Mouse (Mus musculus) embryonic facial prominence, embryonic 14.5 days (tissue): ENCODE measurements at regions not wholly inside any gene's neighbourhood (a gene's known extent, or its start where the extent isn't known, plus 50 kb on each side); places are given as distances from the start of the nearest gene placed in this dataset.

Experiments
- ATAC-seq: fragments of 200-750 bp; cut with Nextera tagmentation; 2 replicates; pipeline ENCODE4 v1.8.0; 2017; ENCODE audit warnings: low read depth, moderate number of reproducible peaks, moderate TSS enrichment
- DNase-seq: peaks from one replicate; pipeline ENCODE4 v3.0.0-alpha.2; 2015; ENCODE audit warnings: low spot score
- H3K27ac ChIP-seq: fragments of 300-500 bp; sonication (generic); replicated peaks from 2 replicates; pipeline ENCODE4 v1.5.1; 2014; ENCODE audit warnings: low read depth, mild to moderate bottlenecking, low read length, moderate library complexity
- H3K27me3 ChIP-seq: fragments of 300-500 bp; sonication (generic); replicated peaks from 2 replicates; pipeline ENCODE4 v1.6.1; 2014; ENCODE audit warnings: low read length; ENCODE audit not compliant: control insufficient read depth, insufficient read depth
- H3K36me3 ChIP-seq: fragments of 300-500 bp; sonication (generic); 2 replicates; pipeline ENCODE4 v1.6.1; 2014; ENCODE audit warnings: low read length, mixed read lengths; ENCODE audit not compliant: control insufficient read depth, insufficient read depth
- H3K4me1 ChIP-seq: fragments of 300-500 bp; sonication (generic); 2 replicates; pipeline ENCODE4 v1.6.1; 2014; ENCODE audit warnings: antibody characterized with exemption, low read length; ENCODE audit not compliant: control insufficient read depth, insufficient read depth
- H3K4me2 ChIP-seq: fragments of 300-500 bp; sonication (generic); 2 replicates; pipeline ENCODE4 v1.6.1; 2014; ENCODE audit warnings: low read depth, mild to moderate bottlenecking, low read length, moderate library complexity, mixed read lengths
- H3K4me3 ChIP-seq: fragments of 300-500 bp; sonication (generic); 2 replicates; pipeline ENCODE4 v1.5.1; 2014; ENCODE audit warnings: low read depth, mild to moderate bottlenecking, low read length
- H3K9ac ChIP-seq: fragments of 300-500 bp; sonication (generic); 2 replicates; pipeline ENCODE4 v1.6.1; 2014; ENCODE audit warnings: low read depth, mild to moderate bottlenecking, low read length, moderate library complexity, mixed read lengths
- H3K9me3 ChIP-seq: fragments of 300-500 bp; sonication (generic); 2 replicates; pipeline ENCODE4 v1.6.1; 2016; ENCODE audit warnings: low read length; ENCODE audit not compliant: control insufficient read depth
- WGBS: fragments of 180-500 bp; shearing (Covaris S2); extraction: QIAGEN DNeasy Blood & Tissue Kit; methylation state at CpG from one replicate; pipeline ENCODE4 v1.1.7; 2014; 5-methylcytosine and 5-hydroxymethylcytosine counted together

- DNase-seq (no peak), ATAC-seq (no peak)
- WGBS: 30% methylated on average over 1 of the region's 1 CpGs
- Histone ChIP-seq H3K9ac (no peak overlapping the region), H3K36me3 (no peaks in the 10 kb centered on the region), H3K27ac (no peak overlapping the region), H3K4me1 (no peaks in the 10 kb centered on the region), H3K4me3 (no peak overlapping the region), H3K27me3 (no peaks in the 10 kb centered on the region), H3K4me2 (no peak overlapping the region), H3K9me3 (no peaks in the 10 kb centered on the region)
These were observed 197.3 kb downstream of the Ibtk start for GRCm38 (mm10) chr9:85551871-85552270.

- no peak for ATAC-seq
- Histone ChIP-seq H3K36me3 (no peaks in the 10 kb centered on the region), H3K27ac (no peak overlapping the region), H3K4me2 (no peak overlapping the region), H3K9ac (no peak overlapping the region), H3K4me3 (no peak overlapping the region), H3K27me3 (no peaks in the 10 kb centered on the region), H3K9me3 (no peaks in the 10 kb centered on the region), H3K4me1 (no peaks in the 10 kb centered on the region)
- WGBS: 84% methylated on average over 3 of the region's 3 CpGs
- no peak for DNase-seq
These were observed 198.7 kb downstream of the Ibtk start for GRCm38 (mm10) chr9:85550455-85550854.

GRCm38 (mm10) chr9:85546226-85546625 lies 202.9 kb downstream of the Ibtk start:
- H3K4me2 ChIP-seq: no peak overlapping the region
- WGBS: 57% methylated on average over 2 of the region's 2 CpGs
- no peak overlapping the region for H3K4me3 ChIP-seq
- H3K27me3 ChIP-seq: no peaks in the 10 kb centered on the region
- H3K4me1 ChIP-seq: no peaks in the 10 kb centered on the region
- ATAC-seq (no peak), DNase-seq (no peak)
- H3K9me3 ChIP-seq: no peaks in the 10 kb centered on the region
- H3K36me3 ChIP-seq: no peaks in the 10 kb centered on the region
- no peak overlapping the region for H3K9ac ChIP-seq
- H3K27ac ChIP-seq: no peak overlapping the region

- no peak overlapping the region for H3K27ac ChIP-seq
- no peak overlapping the region for H3K9ac ChIP-seq
- H3K4me1 ChIP-seq: no peaks in the 10 kb centered on the region
- H3K9me3 ChIP-seq: no peaks in the 10 kb centered on the region
- WGBS: 93% methylated on average over 1 of the region's 1 CpGs
- no peaks in the 10 kb centered on the region for H3K36me3 ChIP-seq
- no peak overlapping the region for H3K4me2 ChIP-seq
- ATAC-seq (no peak), DNase-seq (no peak)
- H3K4me3 ChIP-seq: no peak overlapping the region
- no peaks in the 10 kb centered on the region for H3K27me3 ChIP-seq
These were observed 203.6 kb downstream of the Ibtk start for GRCm38 (mm10) chr9:85545566-85545965.

GRCm38 (mm10) chr9:85538557-85538956 lies 210.6 kb downstream of the Ibtk start:
- 33% methylated on average over 3 of the region's 3 CpGs for WGBS
- Histone ChIP-seq H3K9me3 (no peaks in the 10 kb centered on the region), H3K4me2 (no peak overlapping the region), H3K9ac (no peak overlapping the region), H3K27ac (no peak overlapping the region), H3K4me3 (no peak overlapping the region), H3K27me3 (no peaks in the 10 kb centered on the region), H3K36me3 (no peaks in the 10 kb centered on the region), H3K4me1 (no peaks in the 10 kb centered on the region)
- ATAC-seq (no peak), DNase-seq (no peak)

GRCm38 (mm10) chr9:85528421-85528820 lies 201.3 kb upstream of the Tent5a start:
- no peak overlapping the region for H3K4me2 ChIP-seq
- no peaks in the 10 kb centered on the region for H3K36me3 ChIP-seq
- no peak overlapping the region for H3K4me3 ChIP-seq
- H3K4me1 ChIP-seq: no peaks in the 10 kb centered on the region
- 84% methylated on average over 3 of the region's 3 CpGs for WGBS
- no peaks in the 10 kb centered on the region for H3K27me3 ChIP-seq
- DNase-seq: no peak
- H3K9ac ChIP-seq: no peak overlapping the region
- H3K27ac ChIP-seq: no peak overlapping the region
- no peak for ATAC-seq
- H3K9me3 ChIP-seq: no peaks in the 10 kb centered on the region

GRCm38 (mm10) chr9:85524733-85525132 lies 197.6 kb upstream of the Tent5a start:
- Histone ChIP-seq H3K4me3 (no peak overlapping the region), H3K36me3 (no peaks in the 10 kb centered on the region), H3K27me3 (no peaks in the 10 kb centered on the region), H3K4me1 (no peaks in the 10 kb centered on the region), H3K27ac (no peak overlapping the region), H3K9ac (no peak overlapping the region), H3K4me2 (no peak overlapping the region), H3K9me3 (no peaks in the 10 kb centered on the region)
- no peak for DNase-seq
- ATAC-seq: no peak

- DNase-seq: no peak
- Histone ChIP-seq H3K36me3 (no peaks in the 10 kb centered on the region), H3K9me3 (no peaks in the 10 kb centered on the region), H3K4me2 (no peak overlapping the region), H3K4me3 (no peak overlapping the region), H3K27ac (no peak overlapping the region), H3K27me3 (no peaks in the 10 kb centered on the region), H3K4me1 (no peaks in the 10 kb centered on the region), H3K9ac (no peak overlapping the region)
- 87% methylated on average over 2 of the region's 2 CpGs for WGBS
- ATAC-seq: no peak
These were observed 194.2 kb upstream of the Tent5a start for GRCm38 (mm10) chr9:85521342-85521741.

GRCm38 (mm10) chr9:85520941-85521340 lies 193.8 kb upstream of the Tent5a start:
- WGBS: 81% methylated on average over 6 of the region's 6 CpGs
- DNase-seq: no peak

More at GRCm38 (mm10) chr9:85520941-85521340, 193.8 kb upstream of the Tent5a start:
- Histone ChIP-seq H3K9ac (no peak overlapping the region), H3K4me2 (no peak overlapping the region), H3K9me3 (no peaks in the 10 kb centered on the region), H3K27ac (no peak overlapping the region), H3K4me3 (no peak overlapping the region), H3K4me1 (no peaks in the 10 kb centered on the region), H3K27me3 (no peaks in the 10 kb centered on the region), H3K36me3 (no peaks in the 10 kb centered on the region)
- no peak for ATAC-seq
